Mouse (Mus musculus) heart, adult 2 months (tissue): ENCODE measurements at regions not wholly inside any gene's neighbourhood (a gene's known extent, or its start where the extent isn't known, plus 50 kb on each side); places are given as distances from the start of the nearest gene placed in this dataset.

Experiments used
- CTCF ChIP-seq: fragments of 200-600 bp; IDR thresholded peaks from 2 replicates; pipeline ENCODE4 v1.8.1; 2022; ENCODE audit warnings: antibody characterized with exemption, mild to moderate bottlenecking, moderate library complexity
- POLR2A ChIP-seq: fragments of 200-500 bp; IDR thresholded peaks from 2 replicates; pipeline ENCODE4 v1.6.1; 2011; ENCODE audit warnings: mild to moderate bottlenecking, low read depth, low read length, control low read depth; ENCODE audit not compliant: insufficient read depth

GRCm38 (mm10) chr10:83976548-83976947 lies 253.9 kb downstream of the 1500009L16Rik start:
- TF ChIP-seq POLR2A (no peak), CTCF (no peak)
